Mouse (Mus musculus): ENCODE results near the gene Mapk10. TPM values are rescaled to one million over a fixed set of nuclear protein-coding genes. Genes with fewer than 3 reads are reported as not detected.

The Mapk10 gene
- polyA plus RNA-seq, 1 experiment from 2014 or later = 2.2 TPM

GRCm38 (mm10) chr5:103014309-103014708, 196.8 kb downstream of the Mapk10 start:
- TF ChIP-seq EP300 (optimal IDR thresholded peaks at IDR 0.05) = no peak
- TF ChIP-seq CTCF (IDR thresholded peaks at IDR 0.05; ENCODE audit: low read depth) = no peak
- Histone ChIP-seq H3K4me3 (ENCODE audit: low read depth, low read length) (no peak overlapping the region), H3K36me3 (ENCODE audit: control insufficient read depth, insufficient read depth, low read length) (no peaks in the 10 kb centered on the region), H3K9me3 (ENCODE audit: control insufficient read depth, low read length) (no peaks in the 10 kb centered on the region), H3K4me2 (replicated peaks; ENCODE audit: low read depth) (no peak overlapping the region), H3K9ac (ENCODE audit: low read length) (no peak overlapping the region), H3K4me1 (replicated peaks; ENCODE audit: control insufficient read depth, insufficient read depth) (no peaks in the 10 kb centered on the region), H3K27ac (replicated peaks) (no peak overlapping the region), H3K27me3 (ENCODE audit: control insufficient read depth, insufficient read depth, low read length) (no peaks in the 10 kb centered on the region)
- DNase-seq (ENCODE audit: low spot score) (no peak), ATAC-seq (ENCODE audit: low FRiP score, low TSS enrichment) (no peak)
- 83% methylated on average over 4 of the region's 4 CpGs for WGBS

- no peak overlapping the region for H3K4me2 ChIP-seq (replicated peaks; ENCODE audit: low read depth)
- no peaks in the 10 kb centered on the region for H3K36me3 ChIP-seq (ENCODE audit: control insufficient read depth, insufficient read depth, low read length)
- no peaks in the 10 kb centered on the region for H3K9me3 ChIP-seq (ENCODE audit: control insufficient read depth, low read length)
- no peak for DNase-seq (ENCODE audit: low spot score)
- no peak overlapping the region for H3K4me3 ChIP-seq (ENCODE audit: low read depth, low read length)
- no peaks in the 10 kb centered on the region for H3K4me1 ChIP-seq (replicated peaks; ENCODE audit: control insufficient read depth, insufficient read depth)
- TF ChIP-seq EP300 (optimal IDR thresholded peaks at IDR 0.05) (no peak), CTCF (IDR thresholded peaks at IDR 0.05; ENCODE audit: low read depth) (no peak)
- H3K27ac ChIP-seq (replicated peaks) = no peak overlapping the region
- 71% methylated on average over 4 of the region's 4 CpGs for WGBS
- H3K9ac ChIP-seq (ENCODE audit: low read length) = no peak overlapping the region
- no peak for ATAC-seq (ENCODE audit: low FRiP score, low TSS enrichment)
- no peaks in the 10 kb centered on the region for H3K27me3 ChIP-seq (ENCODE audit: control insufficient read depth, insufficient read depth, low read length)
Measured at GRCm38 (mm10) chr5:103008894-103009293, 202.2 kb downstream of the Mapk10 start.

- Histone ChIP-seq H3K27ac (replicated peaks) (no peak overlapping the region), H3K36me3 (ENCODE audit: control insufficient read depth, insufficient read depth, low read length) (no peaks in the 10 kb centered on the region), H3K4me1 (replicated peaks; ENCODE audit: control insufficient read depth, insufficient read depth) (no peaks in the 10 kb centered on the region), H3K9ac (ENCODE audit: low read length) (no peak overlapping the region), H3K4me3 (ENCODE audit: low read depth, low read length) (no peak overlapping the region), H3K9me3 (ENCODE audit: control insufficient read depth, low read length) (no peaks in the 10 kb centered on the region), H3K27me3 (ENCODE audit: control insufficient read depth, insufficient read depth, low read length) (no peaks in the 10 kb centered on the region), H3K4me2 (replicated peaks; ENCODE audit: low read depth) (no peak overlapping the region)
- ATAC-seq (ENCODE audit: low FRiP score, low TSS enrichment) = no peak
- 59% methylated on average over 7 of the region's 7 CpGs for WGBS
- TF ChIP-seq EP300 (optimal IDR thresholded peaks at IDR 0.05) (no peak), CTCF (IDR thresholded peaks at IDR 0.05; ENCODE audit: low read depth) (no peak)
- no peak for DNase-seq (ENCODE audit: low spot score)
Measured at GRCm38 (mm10) chr5:103002116-103002515, 209.0 kb downstream of the Mapk10 start.

- TF ChIP-seq EP300 (optimal IDR thresholded peaks at IDR 0.05) = no peak
- TF ChIP-seq CTCF (IDR thresholded peaks at IDR 0.05; ENCODE audit: low read depth) = no peak
- no peaks in the 10 kb centered on the region for H3K36me3 ChIP-seq (ENCODE audit: control insufficient read depth, insufficient read depth, low read length)
- no peak overlapping the region for H3K4me2 ChIP-seq (replicated peaks; ENCODE audit: low read depth)
- H3K9me3 ChIP-seq (ENCODE audit: control insufficient read depth, low read length) = no peaks in the 10 kb centered on the region
- DNase-seq (ENCODE audit: low spot score) (no peak), ATAC-seq (ENCODE audit: low FRiP score, low TSS enrichment) (no peak)
- H3K4me1 ChIP-seq (replicated peaks; ENCODE audit: control insufficient read depth, insufficient read depth) = no peaks in the 10 kb centered on the region
- H3K4me3 ChIP-seq (ENCODE audit: low read depth, low read length) = no peak overlapping the region
- WGBS = 90% methylated on average over 6 of the region's 6 CpGs
- no peak overlapping the region for H3K27ac ChIP-seq (replicated peaks)
- H3K27me3 ChIP-seq (ENCODE audit: control insufficient read depth, insufficient read depth, low read length) = no peaks in the 10 kb centered on the region
- H3K9ac ChIP-seq (ENCODE audit: low read length) = no peak overlapping the region
Measured at GRCm38 (mm10) chr5:103000572-103000971, 210.6 kb downstream of the Mapk10 start.

GRCm38 (mm10) chr5:102998524-102998923, 212.6 kb downstream of the Mapk10 start:
- Histone ChIP-seq H3K27me3 (ENCODE audit: control insufficient read depth, insufficient read depth, low read length) (no peaks in the 10 kb centered on the region), H3K9ac (ENCODE audit: low read length) (no peak overlapping the region), H3K4me3 (ENCODE audit: low read depth, low read length) (no peak overlapping the region), H3K36me3 (ENCODE audit: control insufficient read depth, insufficient read depth, low read length) (no peaks in the 10 kb centered on the region), H3K4me2 (replicated peaks; ENCODE audit: low read depth) (no peak overlapping the region), H3K9me3 (ENCODE audit: control insufficient read depth, low read length) (no peaks in the 10 kb centered on the region), H3K27ac (replicated peaks) (no peak overlapping the region), H3K4me1 (replicated peaks; ENCODE audit: control insufficient read depth, insufficient read depth) (no peaks in the 10 kb centered on the region)
- DNase-seq (ENCODE audit: low spot score) (no peak), ATAC-seq (ENCODE audit: low FRiP score, low TSS enrichment) (no peak)
- WGBS = 83% methylated on average over 7 of the region's 7 CpGs
- TF ChIP-seq CTCF (IDR thresholded peaks at IDR 0.05; ENCODE audit: low read depth) (no peak), EP300 (optimal IDR thresholded peaks at IDR 0.05) (no peak)

- Histone ChIP-seq H3K4me1 (replicated peaks; ENCODE audit: control insufficient read depth, insufficient read depth) (no peaks in the 10 kb centered on the region), H3K36me3 (ENCODE audit: control insufficient read depth, insufficient read depth, low read length) (no peaks in the 10 kb centered on the region), H3K4me3 (ENCODE audit: low read depth, low read length) (no peak overlapping the region), H3K9me3 (ENCODE audit: control insufficient read depth, low read length) (no peaks in the 10 kb centered on the region), H3K4me2 (replicated peaks; ENCODE audit: low read depth) (no peak overlapping the region), H3K9ac (ENCODE audit: low read length) (no peak overlapping the region), H3K27ac (replicated peaks) (no peak overlapping the region), H3K27me3 (ENCODE audit: control insufficient read depth, insufficient read depth, low read length) (no peaks in the 10 kb centered on the region)
- 90% methylated on average over 11 of the region's 11 CpGs for WGBS
- ATAC-seq (ENCODE audit: low FRiP score, low TSS enrichment) = no peak
- no peak for DNase-seq (ENCODE audit: low spot score)
- no peak for TF ChIP-seq CTCF (IDR thresholded peaks at IDR 0.05; ENCODE audit: low read depth)
- no peak for TF ChIP-seq EP300 (optimal IDR thresholded peaks at IDR 0.05)
Measured at GRCm38 (mm10) chr5:102997907-102998306, 213.2 kb downstream of the Mapk10 start.

Data from stomach, postnatal 0 days (tissue).